Mouse (Mus musculus) stomach, embryonic 14.5 days (tissue): ENCODE results near the gene Zkscan3. TPM values are rescaled to one million over a fixed set of nuclear protein-coding genes. Genes with fewer than 3 reads are reported as not detected.

Experiments
- microRNA counts: library from miRNA; unstranded; fragments of <30 nt; microRNA quantifications from one replicate; lab custom pipeline; 2016
- microRNA-seq: library from miRNA; unstranded; fragments of <30 nt; microRNA quantifications from one replicate; pipeline ENCODE4, GENCODE M21; 2016
- polyA plus RNA-seq: library from polyadenylated mRNA; unstranded; fragments of >200 nt; fragmentation: Nextera tagmentation; extraction: Ambion mirVana; gene quantifications from 2 replicates; pipeline ENCODE4 v1.2.1, GENCODE M21; 2014

Zkscan3 gene
- polyA plus RNA-seq, 1 experiment from 2014 or later, result 81.3 TPM

MicroRNA genes within 50 kb of the gene (microRNA counts, 519-probe panel; counts per million panel counts)
- microRNA mmu-miR-1896 (lab: Ali Mortazavi, UCI), result 3,162 counts per million, percentile 58 among the panel's probes with 10 or more counts

Small RNAs within 50 kb of the gene (microRNA-seq; reads per million reads assigned to microRNA genes)
- gene Mir1896 (not detected), gene Mir6942 (not detected)

Other genes with a start within 250 kb of the Zkscan3 start
- 123 and 128 TPM in 2 replicates for gene Trim27, start 223.3 kb downstream of the Zkscan3 start, polyA plus RNA-seq
- gene Gpx5, start 110.0 kb downstream of the Zkscan3 start, polyA plus RNA-seq, result not detected in 2 replicates
- not detected in 2 replicates for gene Gpx6, start 90.6 kb downstream of the Zkscan3 start, polyA plus RNA-seq
- not detected in 2 replicates for gene Olfr1367, start 55.8 kb downstream of the Zkscan3 start, polyA plus RNA-seq
- gene Zscan12, start 39.9 kb downstream of the Zkscan3 start, polyA plus RNA-seq, result 11.5 and 12.3 TPM in 2 replicates
- gene Pgbd1, start 38.3 kb upstream of the Zkscan3 start, polyA plus RNA-seq, result 2.3 and 3.1 TPM in 2 replicates
- 32.6 and 35.8 TPM in 2 replicates for gene Zscan26, start 51.0 kb upstream of the Zkscan3 start, polyA plus RNA-seq
- gene Nkapl, start 65.8 kb upstream of the Zkscan3 start, polyA plus RNA-seq, result 2.7 and 2.8 TPM in 2 replicates
- gene Zkscan4, start 76.2 kb upstream of the Zkscan3 start, polyA plus RNA-seq, result 2.9 TPM in 2 replicates
- not detected in 2 replicates for gene Gm10065, start 76.7 kb upstream of the Zkscan3 start, polyA plus RNA-seq
- 0.17 and 0.34 TPM in 2 replicates for gene AK157302, start 92.5 kb upstream of the Zkscan3 start, polyA plus RNA-seq
- 6.7 and 7.5 TPM in 2 replicates for gene Gm11273, start 98.7 kb upstream of the Zkscan3 start, polyA plus RNA-seq
- 11.5 and 11.6 TPM in 2 replicates for gene Zkscan8, start 128.4 kb upstream of the Zkscan3 start, polyA plus RNA-seq
- gene Olfr1366, start 140.1 kb upstream of the Zkscan3 start, polyA plus RNA-seq, result 0.07 and 0.28 TPM in 2 replicates
- 0.06 TPM in 1 of 2 replicates, not detected in the other for gene Olfr1535, start 157.1 kb upstream of the Zkscan3 start, polyA plus RNA-seq
- not detected in 2 replicates for gene Olfr1364, start 179.0 kb upstream of the Zkscan3 start, polyA plus RNA-seq
- not detected in 2 replicates for gene Olfr1362, start 211.3 kb upstream of the Zkscan3 start, polyA plus RNA-seq
- not detected in 2 replicates for gene Olfr11, start 239.8 kb upstream of the Zkscan3 start, polyA plus RNA-seq